Mouse (Mus musculus) ES-E14 (cell line): ENCODE measurements around the gene Il18rap. TPM values are rescaled to one million over a fixed set of nuclear protein-coding genes. Genes with fewer than 3 reads are reported as not detected.

Source experiments
- DNase-seq: peaks from one replicate; pipeline ENCODE4 v3.0.0-alpha.2; 2013; ENCODE audit warnings: low read depth, low spot score
- H3K27ac ChIP-seq: 2 replicates; pipeline ENCODE4 v1.5.1; 2012; ENCODE audit warnings: low read depth, mild to moderate bottlenecking, low read length, moderate library complexity, mixed read lengths; ENCODE audit not compliant: poor library complexity, insufficient read depth, severe bottlenecking
- H3K36me3 ChIP-seq: 2 replicates; pipeline ENCODE4 v1.6.1; 2012; ENCODE audit warnings: mild to moderate bottlenecking, low read length, moderate library complexity, mixed read lengths; ENCODE audit not compliant: control insufficient read depth, poor library complexity, insufficient read depth, severe bottlenecking
- H3K4me1 ChIP-seq, 2 experiments: fragments of 150-350 bp in 1 of 2; sonication (generic) in 1 of 2; 2 replicates each; pipeline ENCODE4 v1.6.1; 2012; ENCODE audit warnings: low read length in 2 of 2, mild to moderate bottlenecking in 1 of 2, mixed read lengths in 1 of 2; ENCODE audit not compliant: control insufficient read depth in 2 of 2, insufficient read depth in 2 of 2, poor library complexity in 1 of 2
- H3K4me3 ChIP-seq, 2 experiments: fragments of 150-350 bp in 1 of 2; sonication (generic) in 1 of 2; 2 replicates each; pipeline ENCODE4 v1.5.1; 2012; ENCODE audit warnings: low read length in 2 of 2, low read depth in 1 of 2, mild to moderate bottlenecking in 1 of 2, mixed read lengths in 1 of 2; ENCODE audit not compliant: insufficient read depth in 1 of 2, poor library complexity in 1 of 2, severe bottlenecking in 1 of 2
- H3K9ac ChIP-seq: 2 replicates; pipeline ENCODE4 v1.6.1; 2012; ENCODE audit warnings: low read depth, mild to moderate bottlenecking, low read length, mixed read lengths; ENCODE audit not compliant: poor library complexity, insufficient read depth, severe bottlenecking
- H3K9me3 ChIP-seq: fragments of 150-350 bp; sonication (generic); 2 replicates; pipeline ENCODE4 v1.6.1; 2012; ENCODE audit warnings: low read depth, mild to moderate bottlenecking, low read length; ENCODE audit not compliant: control insufficient read depth, insufficient read depth
- CHD2 ChIP-seq: IDR thresholded peaks from 2 replicates; pipeline ENCODE4 v1.6.1; 2014; ENCODE audit warnings: mild to moderate bottlenecking, low read depth, low read length, inconsistent platforms
- HCFC1 ChIP-seq: IDR thresholded peaks from 2 replicates; pipeline ENCODE4 v1.6.1; 2012; ENCODE audit warnings: low read length, inconsistent platforms, borderline replicate concordance; ENCODE audit not compliant: insufficient read depth
- MAFK ChIP-seq: IDR thresholded peaks from 2 replicates; pipeline ENCODE4 v1.6.1; 2014; ENCODE audit warnings: mild to moderate bottlenecking, low read depth, low read length, inconsistent platforms; ENCODE audit not compliant: insufficient read depth
- ZC3H11A ChIP-seq: IDR thresholded peaks from 2 replicates; pipeline ENCODE4 v1.6.1; 2012; ENCODE audit warnings: low read depth, mild to moderate bottlenecking, inconsistent platforms, low read length, borderline replicate concordance
- ZNF384 ChIP-seq: IDR thresholded peaks from 2 replicates; pipeline ENCODE4 v1.6.1; 2012; ENCODE audit warnings: low read depth, low read length, inconsistent platforms
- in situ Hi-C, 2 experiments: fragments of 600-800 bp; cut with MboI; formaldehyde crosslinking; loops; one replicate each; pipeline ENCODE4 v1.15.1; 2025; ENCODE audit warnings: low sequenced_read_pairs in 2 of 2, inconsistent platforms in 1 of 2; ENCODE audit not compliant: unreplicated experiment in 2 of 2
- total RNA-seq: library from RNA; depleted of rRNA; stranded (reverse); fragments of 300-350 nt; gene quantifications from 2 replicates; pipeline ENCODE4 v1.2.3, GENCODE M21; 2012; rRNA removed

Il18rap gene
- total RNA-seq = 0.16 and 0.89 TPM in 2 replicates

DNA sequence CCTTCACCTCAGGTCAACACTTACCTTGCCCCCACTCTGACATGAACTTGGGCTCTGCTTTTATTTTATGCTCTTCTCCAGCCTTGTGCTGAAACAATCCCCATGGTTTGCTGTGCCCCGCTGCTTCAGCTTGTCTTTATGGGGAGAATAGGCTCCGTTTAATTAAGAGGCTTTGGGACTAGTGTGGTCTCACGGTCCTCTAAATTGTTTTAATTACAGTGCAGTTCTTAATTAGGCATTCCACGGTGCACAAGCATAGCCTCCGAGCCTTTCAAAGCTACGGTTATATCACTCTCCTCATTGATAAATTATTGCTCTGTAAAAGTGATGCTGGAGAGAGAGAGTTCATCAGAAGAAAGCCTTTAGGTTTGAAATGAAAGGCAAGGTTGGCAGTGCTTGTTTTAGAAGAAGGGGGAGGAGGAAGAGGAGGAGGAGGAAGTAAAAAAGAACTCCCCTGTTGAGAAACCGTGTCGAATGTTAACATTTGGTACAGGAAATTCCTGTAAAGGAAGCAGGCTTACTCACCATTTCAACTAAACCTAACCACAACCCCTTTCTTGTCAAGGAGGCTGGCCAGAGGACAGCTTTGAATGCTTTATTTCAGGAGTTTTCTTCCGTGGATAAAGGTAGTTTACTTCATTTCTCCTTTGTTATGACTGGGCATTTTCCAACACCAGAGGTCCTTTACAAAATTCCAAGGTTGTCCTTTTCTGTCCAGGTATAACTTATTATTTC lies at the start of gene Il18rap:
Gene Il18rap, plus strand, starts transcription at position 512 of the 735 bp plus-strand sequence.
- Histone ChIP-seq H3K4me3 (no peak within 1 kb of the TSS), H3K36me3 (no peaks in the 10 kb centered on the region), H3K4me1 (no peaks in the 10 kb centered on the region), H3K27ac (no peak within 1 kb of the TSS), H3K9me3 (no peaks in the 10 kb centered on the region), H3K9ac (no peak within 1 kb of the TSS)
- in situ Hi-C loops = no loop called here
- no peak for DNase-seq
- TF ChIP-seq ZC3H11A = no peak
- TF ChIP-seq ZNF384 = no peak
- TF ChIP-seq MAFK = no peak
- TF ChIP-seq HCFC1 = no peak
- TF ChIP-seq CHD2 = no peak

DNA sequence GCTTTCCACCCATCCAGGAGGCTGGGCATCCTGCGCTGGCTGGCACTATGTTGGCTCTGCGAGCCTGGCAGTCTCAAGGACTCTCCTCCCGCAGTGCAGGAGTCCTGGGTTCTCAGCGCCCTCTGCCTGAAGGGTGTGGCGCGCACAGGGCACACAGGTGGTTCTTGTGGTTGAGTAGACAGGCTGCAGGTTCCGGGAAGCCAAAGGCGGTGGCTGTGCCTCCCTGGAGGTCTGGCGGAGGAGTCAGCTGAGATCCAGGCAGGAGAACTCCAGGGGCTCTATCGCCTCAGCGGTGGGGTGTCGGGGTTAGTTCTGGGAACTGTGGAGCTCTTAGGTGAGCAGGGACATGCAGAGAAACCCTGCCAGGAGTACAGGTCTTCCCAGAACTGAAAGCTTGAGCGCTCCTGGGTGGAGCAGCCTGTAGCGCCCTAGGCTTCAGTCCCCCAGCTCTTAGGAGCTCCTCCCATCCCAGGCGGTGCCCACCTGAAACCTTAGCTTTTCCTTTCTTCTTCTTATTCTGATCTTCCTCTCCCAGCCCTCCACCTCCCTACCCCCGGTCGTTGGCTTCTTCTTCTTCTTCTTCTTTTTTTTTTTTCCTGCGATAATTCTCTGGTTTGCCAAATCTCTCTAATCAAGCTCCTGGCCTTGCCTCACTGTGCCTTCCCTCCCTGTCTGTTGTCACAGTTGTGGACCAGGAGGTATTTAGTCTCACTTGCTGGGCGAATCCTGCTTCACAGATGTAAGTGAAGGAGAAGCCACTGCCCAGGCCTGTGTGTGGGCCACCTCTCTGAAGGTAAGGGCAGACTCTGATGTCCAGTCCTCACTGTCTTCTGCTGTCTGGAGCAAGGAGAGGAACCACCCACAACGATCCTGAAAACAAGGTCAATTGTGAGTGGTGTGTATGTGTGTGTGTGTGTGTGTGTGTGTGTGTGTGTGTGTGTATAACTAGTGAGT lies 49.4 kb upstream of the Il18rap start, which contains the start of gene Il18r1:
Gene Il18r1, plus strand, starts transcription at position 76 of the 954 bp plus-strand sequence.
- H3K9me3 ChIP-seq = no peaks in the 10 kb centered on the region
- DNase-seq = no peak
- no peaks in the 10 kb centered on the region for H3K36me3 ChIP-seq
- H3K4me1 ChIP-seq = no peaks in the 10 kb centered on the region
- in situ Hi-C loops = no loop called here
- no peak within 1 kb of the TSS for H3K27ac ChIP-seq
- H3K4me3 ChIP-seq = 0 out of 4 replicates have a peak within 1 kb of the TSS, but pooled peaks of 1 of the 2 experiments have one; percentile 28
- H3K9ac ChIP-seq = no peak within 1 kb of the TSS
- TF ChIP-seq ZC3H11A (no peak), MAFK (no peak), CHD2 (no peak)

DNA sequence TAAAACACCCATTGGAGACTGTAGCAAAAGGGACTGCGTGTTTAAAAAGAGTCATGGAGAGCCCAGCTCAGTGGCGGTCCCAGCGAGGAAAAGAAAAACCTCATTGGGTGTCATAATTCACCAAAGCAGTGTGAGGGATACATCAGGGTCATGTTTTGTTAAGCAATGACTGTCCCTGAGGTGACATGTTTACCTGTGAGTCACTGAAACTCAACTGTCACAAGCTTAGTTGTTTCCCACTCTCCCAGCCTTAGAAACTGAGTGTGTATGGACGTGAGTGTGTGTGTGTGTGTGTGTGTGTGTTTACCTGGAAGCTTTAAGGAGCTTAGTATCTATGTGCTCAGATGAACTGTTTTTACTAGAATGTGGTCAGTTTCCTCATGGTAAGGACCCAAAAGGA lies 47.9 kb upstream of the Il18rap start:
- H3K27ac ChIP-seq = no peak overlapping the region
- H3K4me3 ChIP-seq = no peak overlapping the region
- H3K9ac ChIP-seq = no peak overlapping the region
- no peak for DNase-seq
- in situ Hi-C loops = no loop called here
- no peak for TF ChIP-seq ZC3H11A
- no peak for TF ChIP-seq CHD2
- no peak for TF ChIP-seq ZNF384
- TF ChIP-seq MAFK = no peak
- TF ChIP-seq HCFC1 = no peak
- no peaks in the 10 kb centered on the region for H3K9me3 ChIP-seq
- H3K4me1 ChIP-seq = no peaks in the 10 kb centered on the region
- H3K36me3 ChIP-seq = no peaks in the 10 kb centered on the region

DNA sequence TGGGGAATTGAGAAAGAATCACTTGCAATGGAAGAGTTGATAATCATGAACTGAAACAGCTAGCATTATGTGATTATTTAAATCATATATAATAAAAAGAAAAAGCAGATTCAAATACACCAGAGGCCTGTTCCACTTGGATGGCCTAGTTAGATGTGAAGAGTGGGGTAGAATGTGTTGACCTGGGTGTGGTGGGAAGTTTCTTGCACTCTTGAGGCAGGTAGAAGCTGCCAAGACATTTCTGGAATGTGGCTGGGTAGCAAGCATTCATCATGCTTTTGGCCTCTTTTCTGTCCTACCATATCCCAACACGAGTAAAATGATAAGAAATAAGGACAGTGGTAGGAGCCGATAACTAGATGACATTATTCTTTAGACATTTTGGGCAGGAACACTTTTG lies 46.4 kb upstream of the Il18rap start:
- no peaks in the 10 kb centered on the region for H3K4me1 ChIP-seq
- DNase-seq = no peak
- no peak overlapping the region for H3K9ac ChIP-seq
- no peak overlapping the region for H3K27ac ChIP-seq
- TF ChIP-seq CHD2 = no peak
- no peak for TF ChIP-seq ZC3H11A
- TF ChIP-seq HCFC1 = no peak
- no peak for TF ChIP-seq ZNF384
- no peak for TF ChIP-seq MAFK
- no peaks in the 10 kb centered on the region for H3K9me3 ChIP-seq
- no peak overlapping the region for H3K4me3 ChIP-seq
- H3K36me3 ChIP-seq = no peaks in the 10 kb centered on the region
- in situ Hi-C loops = no loop called here
